Mouse (Mus musculus) stomach, embryonic 16.5 days (tissue): Measurements from ENCODE around the gene Prox1. TPM values are rescaled to one million over a fixed set of nuclear protein-coding genes. Genes with fewer than 3 reads are reported as not detected.

Experiments used
- ATAC-seq: fragments of 200-750 bp; cut with Nextera tagmentation; 2 replicates; pipeline ENCODE4 v1.8.0; 2017; ENCODE audit warnings: moderate number of reproducible peaks, moderate TSS enrichment; ENCODE audit not compliant: insufficient read depth, low FRiP score
- H3K27ac ChIP-seq: fragments of 300-500 bp; sonication (generic); 2 replicates; pipeline ENCODE4 v1.5.1; 2014; ENCODE audit warnings: low read length
- H3K27me3 ChIP-seq: fragments of 300-500 bp; sonication (generic); 2 replicates; pipeline ENCODE4 v1.6.1; 2014; ENCODE audit warnings: low read length, control low read depth, mixed read lengths; ENCODE audit not compliant: control insufficient read depth, insufficient read depth
- H3K36me3 ChIP-seq: fragments of 300-500 bp; sonication (generic); 2 replicates; pipeline ENCODE4 v1.6.1; 2014; ENCODE audit warnings: low read length; ENCODE audit not compliant: control insufficient read depth, insufficient read depth
- H3K4me1 ChIP-seq: fragments of 300-500 bp; sonication (generic); 2 replicates; pipeline ENCODE4 v1.6.1; 2014; ENCODE audit warnings: low read length, control low read depth, mixed read lengths; ENCODE audit not compliant: control insufficient read depth, insufficient read depth
- H3K4me2 ChIP-seq: fragments of 300-500 bp; sonication (generic); 2 replicates; pipeline ENCODE4 v1.6.1; 2014; ENCODE audit warnings: low read depth, low read length, mixed read lengths
- H3K4me3 ChIP-seq: fragments of 300-500 bp; sonication (generic); replicated peaks from 2 replicates; pipeline ENCODE4 v1.5.1; 2014; ENCODE audit warnings: mild to moderate bottlenecking, low read length
- H3K9ac ChIP-seq: fragments of 300-500 bp; sonication (generic); 2 replicates; pipeline ENCODE4 v1.6.1; 2014; ENCODE audit warnings: low read length
- H3K9me3 ChIP-seq: fragments of 300-500 bp; sonication (generic); replicated peaks from 2 replicates; pipeline ENCODE4 v1.6.1; 2016; ENCODE audit warnings: low read length, control low read depth; ENCODE audit not compliant: control insufficient read depth
- WGBS: fragments of 180-500 bp; shearing (Covaris S2); extraction: QIAGEN DNeasy Blood & Tissue Kit; methylation state at CpG from one replicate; pipeline ENCODE4 v1.1.7; 2014; 5-methylcytosine and 5-hydroxymethylcytosine counted together
- polyA plus RNA-seq: library from polyadenylated mRNA; unstranded; fragments of >200 nt; fragmentation: Nextera tagmentation; extraction: Ambion mirVana; gene quantifications from 2 replicates; pipeline ENCODE4 v1.2.1, GENCODE M21; 2015

The Prox1 gene
- polyA plus RNA-seq, 1 experiment from 2014 or later = 2.5 TPM

GRCm38 (mm10) chr1:190170819-190171216, 304 bp upstream of the Prox1 start:
- H3K27ac ChIP-seq = no peak overlapping the region
- H3K27me3 ChIP-seq = peaks cover 56% of the 10 kb centered on the region
- H3K36me3 ChIP-seq = no peaks in the 10 kb centered on the region
- no peaks in the 10 kb centered on the region for H3K9me3 ChIP-seq
- H3K9ac ChIP-seq = peak overlapping the region; percentile 71; the same call in 1 of the 2 replicates
- ATAC-seq = peak; percentile 22; the same call in 1 of the 2 replicates
- peaks cover 31% of the 10 kb centered on the region for H3K4me1 ChIP-seq
- peak overlapping the region; percentile 75 for H3K4me2 ChIP-seq
- peak overlapping the region; percentile 57 for H3K4me3 ChIP-seq
- under 1% methylated on average over 24 of the region's 24 CpGs for WGBS

DNA sequence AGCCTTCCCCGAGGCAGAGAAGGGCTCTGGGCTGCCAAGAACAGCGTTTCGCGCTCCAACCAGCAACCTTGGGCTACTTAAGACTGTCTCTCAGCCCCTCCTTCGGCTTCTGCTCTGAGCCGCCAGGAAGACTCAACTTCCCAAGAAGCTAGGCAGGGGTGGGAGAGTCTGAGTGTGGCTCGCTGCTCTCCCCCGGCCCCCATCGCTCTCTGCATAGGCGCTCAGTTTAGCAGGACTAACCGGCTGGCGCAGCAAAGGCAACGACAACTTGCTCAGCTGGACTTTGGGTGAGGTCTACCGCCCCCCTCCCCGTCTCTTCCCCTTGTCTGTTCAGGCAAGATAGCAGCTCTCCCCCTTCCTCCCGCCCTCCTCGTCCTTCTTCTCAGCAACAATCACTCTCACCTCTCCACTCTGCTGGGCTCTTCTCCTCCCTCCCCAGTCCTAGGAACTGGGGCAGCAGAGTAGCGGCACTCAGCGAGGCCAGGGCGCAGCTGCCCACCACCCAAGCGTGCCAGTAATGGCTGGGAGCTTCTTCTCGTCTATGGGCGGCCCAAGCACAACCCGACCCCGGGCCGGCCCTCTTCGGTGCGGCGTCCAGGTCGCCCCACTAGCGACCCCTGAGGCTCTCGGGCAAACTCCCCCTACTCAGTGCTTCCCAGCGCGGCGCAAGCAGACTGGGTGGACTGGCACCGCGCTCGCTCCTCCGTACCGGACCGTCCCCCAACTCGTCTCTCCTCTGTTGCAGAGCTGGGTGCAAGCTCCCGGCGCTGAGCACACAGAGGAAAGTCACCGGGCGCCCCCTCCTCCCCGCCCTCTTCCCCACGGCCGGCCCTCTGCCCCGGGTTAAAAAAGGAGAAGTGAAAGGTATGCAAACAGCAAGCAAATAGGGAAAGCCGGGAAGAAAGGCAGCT, 1.5 kb downstream of the Prox1 start:
- peak overlapping the region; percentile 71 for H3K9ac ChIP-seq
- peaks cover 21% of the 10 kb centered on the region for H3K4me1 ChIP-seq
- no peak overlapping the region for H3K27ac ChIP-seq
- H3K4me3 ChIP-seq = peak overlapping the region; percentile 57
- peaks cover 40% of the 10 kb centered on the region for H3K27me3 ChIP-seq
- H3K4me2 ChIP-seq = peak overlapping the region; percentile 75
- 0 out of 2 replicates have a peak, but pooled peaks have one; percentile 31 for ATAC-seq
- WGBS = under 1% methylated on average over 51 of the region's 51 CpGs
- no peaks in the 10 kb centered on the region for H3K9me3 ChIP-seq
- H3K36me3 ChIP-seq = no peaks in the 10 kb centered on the region

- no peak overlapping the region for H3K27ac ChIP-seq
- no peaks in the 10 kb centered on the region for H3K9me3 ChIP-seq
- H3K9ac ChIP-seq = no peak overlapping the region
- H3K4me2 ChIP-seq = peak overlapping the region; percentile 75; the same call in 1 of the 2 replicates
- 2% methylated on average over 4 of the region's 4 CpGs for WGBS
- ATAC-seq = no peak
- H3K27me3 ChIP-seq = peaks cover 36% of the 10 kb centered on the region
- H3K4me3 ChIP-seq = peak overlapping the region; percentile 57; the same call in 1 of the 2 replicates
- H3K36me3 ChIP-seq = no peaks in the 10 kb centered on the region
- peaks cover 19% of the 10 kb centered on the region; the same call in 1 of the 2 replicates for H3K4me1 ChIP-seq
Observed at GRCm38 (mm10) chr1:190168115-190168514, 2.4 kb downstream of the Prox1 start.

- no peak for ATAC-seq
Observed at GRCm38 (mm10) chr1:190167609-190168008, 2.9 kb downstream of the Prox1 start.

GRCm38 (mm10) chr1:190165511-190165910, 5.0 kb downstream of the Prox1 start:
- Histone ChIP-seq H3K4me3 (no peak overlapping the region), H3K4me2 (no peak overlapping the region), H3K27me3 (peaks cover 14% of the 10 kb centered on the region; the same call in 1 of the 2 replicates), H3K9ac (no peak overlapping the region), H3K36me3 (no peaks in the 10 kb centered on the region), H3K9me3 (no peaks in the 10 kb centered on the region), H3K27ac (no peak overlapping the region), H3K4me1 (peaks cover 15% of the 10 kb centered on the region; the same call in 1 of the 2 replicates)
- WGBS = 61% methylated on average over 4 of the region's 4 CpGs
- no peak for ATAC-seq

More at GRCm38 (mm10) chr1:190167609-190168008, 2.9 kb downstream of the Prox1 start:
- H3K9me3 ChIP-seq = no peaks in the 10 kb centered on the region
- 14% methylated on average over 1 of the region's 1 CpGs for WGBS
- no peaks in the 10 kb centered on the region for H3K36me3 ChIP-seq
- H3K27me3 ChIP-seq = peaks cover 31% of the 10 kb centered on the region
- H3K9ac ChIP-seq = no peak overlapping the region
- no peak overlapping the region for H3K4me3 ChIP-seq
- no peak overlapping the region for H3K27ac ChIP-seq
- H3K4me2 ChIP-seq = no peak overlapping the region
- H3K4me1 ChIP-seq = peaks cover 16% of the 10 kb centered on the region; the same call in 1 of the 2 replicates

DNA sequence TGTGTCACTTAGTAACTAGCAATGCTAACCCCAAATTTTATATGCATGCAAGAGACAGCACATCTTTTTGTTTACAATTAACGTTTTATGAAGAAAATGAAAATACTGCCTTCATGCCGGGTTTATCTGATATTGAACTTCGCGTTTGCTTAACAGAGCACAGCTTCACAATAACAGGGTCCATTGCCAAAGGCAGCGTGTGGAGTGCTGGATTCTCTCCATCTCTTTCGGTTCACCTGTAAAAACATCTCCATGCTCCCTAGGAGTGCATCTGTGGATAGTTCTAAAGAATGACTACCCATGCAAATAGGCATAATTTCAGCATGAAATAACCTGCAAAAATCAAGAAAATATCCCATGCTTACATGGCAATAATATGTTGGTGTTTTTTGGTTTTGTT, 7.0 kb downstream of the Prox1 start:
- H3K36me3 ChIP-seq = no peaks in the 10 kb centered on the region
- H3K27ac ChIP-seq = no peak overlapping the region
- WGBS = 82% methylated on average over 6 of the region's 6 CpGs
- ATAC-seq = no peak
- no peak overlapping the region for H3K4me2 ChIP-seq
- H3K9ac ChIP-seq = no peak overlapping the region
- H3K27me3 ChIP-seq = peaks cover 9% of the 10 kb centered on the region; the same call in 1 of the 2 replicates
- H3K9me3 ChIP-seq = no peaks in the 10 kb centered on the region
- no peaks in the 10 kb centered on the region for H3K4me1 ChIP-seq
- no peak overlapping the region for H3K4me3 ChIP-seq

- Histone ChIP-seq H3K36me3 (no peaks in the 10 kb centered on the region), H3K4me1 (no peaks in the 10 kb centered on the region), H3K4me3 (no peak overlapping the region; the same call in 1 of the 2 replicates), H3K27ac (no peak overlapping the region), H3K4me2 (peak overlapping the region; percentile 27), H3K9ac (no peak overlapping the region), H3K9me3 (no peaks in the 10 kb centered on the region), H3K27me3 (no peaks in the 10 kb centered on the region)
- no peak for ATAC-seq
- 67% methylated on average over 19 of the region's 19 CpGs for WGBS
Observed at GRCm38 (mm10) chr1:190161708-190162465, 8.6 kb downstream of the Prox1 start.

GRCm38 (mm10) chr1:190161288-190161687, 9.2 kb downstream of the Prox1 start:
- H3K4me1 ChIP-seq = no peaks in the 10 kb centered on the region
- no peak for ATAC-seq
- H3K4me3 ChIP-seq = no peak overlapping the region; the same call in 1 of the 2 replicates
- H3K9ac ChIP-seq = no peak overlapping the region
- H3K9me3 ChIP-seq = no peaks in the 10 kb centered on the region
- H3K4me2 ChIP-seq = peak overlapping the region; percentile 27
- H3K27me3 ChIP-seq = no peaks in the 10 kb centered on the region
- 69% methylated on average over 18 of the region's 18 CpGs for WGBS
- H3K27ac ChIP-seq = no peak overlapping the region
- no peaks in the 10 kb centered on the region for H3K36me3 ChIP-seq
